Mouse (Mus musculus): ENCODE measurements at regions not wholly inside any gene's neighbourhood (a gene's known extent, or its start where the extent isn't known, plus 50 kb on each side); places are given as distances from the start of the nearest gene placed in this dataset.
"Not testable (repeated sequence)": the region's sequence is repeated elsewhere in the genome, so short reads cannot be mapped to it uniquely, and the experiment has no call there.

DNA sequence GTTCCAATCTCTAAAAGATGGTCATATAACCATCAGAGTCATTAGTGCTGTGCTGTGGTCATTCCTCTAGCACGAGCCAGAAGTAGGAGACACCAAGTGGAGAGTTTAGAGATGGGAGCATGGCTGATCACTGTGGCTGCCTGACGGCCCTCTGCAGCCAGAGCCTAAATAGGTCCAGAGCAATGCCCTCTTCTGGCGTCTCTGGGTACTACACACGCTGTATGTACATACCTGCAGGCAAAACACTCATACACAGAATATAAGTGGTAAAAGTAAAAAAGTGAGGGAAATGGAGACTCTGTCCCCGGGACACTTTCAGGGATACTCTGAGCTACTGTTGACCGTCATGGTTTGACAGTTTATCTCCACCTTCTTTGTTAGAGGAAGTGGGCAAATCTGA, 91.4 kb downstream of the Gm21738 start:
- WGBS, result 83% methylated on average over 6 of the region's 6 CpGs
- H3K36me3 ChIP-seq (ENCODE audit: control insufficient read depth, insufficient read depth, low read length), result no peaks in the 10 kb centered on the region
- no peaks in the 10 kb centered on the region for H3K4me1 ChIP-seq (ENCODE audit: control insufficient read depth, insufficient read depth, low read length)
- no peak overlapping the region for H3K9ac ChIP-seq (ENCODE audit: low read length)
- no peak overlapping the region for H3K4me2 ChIP-seq
- no peak overlapping the region for H3K27ac ChIP-seq (ENCODE audit: low read depth, low read length)
- H3K27me3 ChIP-seq (ENCODE audit: control insufficient read depth, insufficient read depth, low read length), result no peaks in the 10 kb centered on the region
- H3K9me3 ChIP-seq (ENCODE audit: control insufficient read depth, low read length), result peaks cover 12% of the 10 kb centered on the region
- no peak overlapping the region for H3K4me3 ChIP-seq (ENCODE audit: low read depth, low read length)
- DNase-seq (ENCODE audit: low spot score, missing footprints) (no peak), ATAC-seq (ENCODE audit: low FRiP score) (no peak)

DNA sequence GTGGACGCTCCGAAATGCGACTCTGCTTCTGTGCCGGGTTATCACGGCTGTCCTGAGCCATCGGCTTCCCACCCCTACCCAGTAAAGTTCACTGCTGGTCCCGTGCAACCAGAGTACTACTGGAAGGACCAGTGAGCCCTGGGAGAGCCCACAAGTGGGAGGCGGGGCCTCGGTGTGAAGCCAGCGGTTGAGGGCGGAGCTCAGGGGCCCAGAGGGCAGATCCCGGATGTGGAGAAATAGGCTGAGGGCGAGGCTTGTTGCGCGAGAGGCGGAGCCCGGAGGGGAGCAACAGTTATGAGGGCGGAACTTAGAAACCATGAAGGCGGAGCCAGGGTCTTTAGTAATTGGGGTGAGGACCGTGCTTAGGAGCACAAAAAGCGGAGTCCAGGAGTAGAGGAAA, 107.1 kb downstream of the Gm21738 start:
- H3K36me3 ChIP-seq (ENCODE audit: control insufficient read depth, insufficient read depth, low read length), result no peaks in the 10 kb centered on the region
- peaks cover 13% of the 10 kb centered on the region for H3K9me3 ChIP-seq (ENCODE audit: control insufficient read depth, low read length)
- no peak overlapping the region for H3K9ac ChIP-seq (ENCODE audit: low read length)
- H3K4me3 ChIP-seq (ENCODE audit: low read depth, low read length), result no peak overlapping the region
- H3K27me3 ChIP-seq (ENCODE audit: control insufficient read depth, insufficient read depth, low read length), result no peaks in the 10 kb centered on the region
- DNase-seq (ENCODE audit: low spot score, missing footprints) (no peak), ATAC-seq (ENCODE audit: low FRiP score) (no peak)
- H3K4me1 ChIP-seq (ENCODE audit: control insufficient read depth, insufficient read depth, low read length), result no peaks in the 10 kb centered on the region
- no peak overlapping the region for H3K4me2 ChIP-seq
- WGBS, result 69% methylated on average over 21 of the region's 21 CpGs
- H3K27ac ChIP-seq (ENCODE audit: low read depth, low read length), result no peak overlapping the region

DNA sequence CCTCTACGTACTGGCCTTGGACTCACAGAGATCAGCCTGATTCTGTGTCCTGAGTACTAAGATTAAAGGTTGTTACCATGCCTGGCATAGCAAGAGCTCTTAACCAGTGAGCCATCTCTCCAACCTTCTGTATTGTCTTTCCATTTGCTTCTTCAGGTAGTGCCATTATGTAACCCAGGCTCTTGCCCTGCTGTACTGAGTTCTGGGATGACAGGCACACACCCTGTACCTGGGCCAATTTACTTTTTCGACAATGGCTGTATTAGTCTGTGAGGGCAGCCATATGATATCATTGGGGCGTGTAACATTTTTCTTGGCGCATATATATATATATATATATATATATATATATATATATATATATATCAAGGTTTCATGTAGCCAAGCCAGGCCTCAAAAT, 115.9 kb downstream of the Gm21738 start:
- ATAC-seq (ENCODE audit: low FRiP score); DNase-seq (ENCODE audit: low spot score, missing footprints); H3K36me3 ChIP-seq (ENCODE audit: control insufficient read depth, insufficient read depth, low read length); H3K9ac ChIP-seq (ENCODE audit: low read length); H3K4me2 ChIP-seq; H3K9me3 ChIP-seq (ENCODE audit: control insufficient read depth, low read length); H3K4me3 ChIP-seq (ENCODE audit: low read depth, low read length); H3K27me3 ChIP-seq (ENCODE audit: control insufficient read depth, insufficient read depth, low read length); H3K4me1 ChIP-seq (ENCODE audit: control insufficient read depth, insufficient read depth, low read length); H3K27ac ChIP-seq (ENCODE audit: low read depth, low read length): not testable (repeated sequence)
- 57% methylated on average over 4 of the region's 4 CpGs for WGBS

DNA sequence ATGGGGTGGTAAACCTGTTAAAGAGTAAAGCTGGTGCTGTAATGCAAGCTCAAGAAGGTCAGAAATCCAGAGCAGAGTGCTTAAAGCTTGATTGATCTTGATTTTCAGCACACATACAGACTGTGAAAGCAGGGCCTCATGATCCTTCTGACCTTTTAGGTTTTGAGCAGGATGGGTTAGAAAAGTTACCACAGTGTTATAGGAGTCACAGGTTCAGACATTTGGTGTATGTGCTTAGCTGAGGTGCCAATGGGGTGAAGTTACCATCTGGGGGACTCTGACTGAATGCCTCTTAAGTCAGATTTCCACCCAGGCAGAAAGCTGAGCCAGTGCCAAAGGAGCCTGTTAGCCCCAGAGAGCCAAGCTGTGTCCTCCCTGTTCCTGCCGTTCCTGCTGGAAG, 139.6 kb downstream of the Gm21738 start:
- 70% methylated on average over 1 of the region's 1 CpGs for WGBS
- Histone ChIP-seq H3K9me3 (ENCODE audit: control insufficient read depth, low read length) (peaks cover 8% of the 10 kb centered on the region; the same call in 1 of the 2 replicates), H3K27me3 (ENCODE audit: control insufficient read depth, insufficient read depth, low read length) (no peaks in the 10 kb centered on the region), H3K4me3 (ENCODE audit: low read depth, low read length) (no peak overlapping the region), H3K27ac (ENCODE audit: low read depth, low read length) (no peak overlapping the region), H3K9ac (ENCODE audit: low read length) (no peak overlapping the region), H3K36me3 (ENCODE audit: control insufficient read depth, insufficient read depth, low read length) (no peaks in the 10 kb centered on the region), H3K4me1 (ENCODE audit: control insufficient read depth, insufficient read depth, low read length) (no peaks in the 10 kb centered on the region), H3K4me2 (no peak overlapping the region)
- no peak for ATAC-seq (ENCODE audit: low FRiP score)
- DNase-seq (ENCODE audit: low spot score, missing footprints), result no peak

DNA sequence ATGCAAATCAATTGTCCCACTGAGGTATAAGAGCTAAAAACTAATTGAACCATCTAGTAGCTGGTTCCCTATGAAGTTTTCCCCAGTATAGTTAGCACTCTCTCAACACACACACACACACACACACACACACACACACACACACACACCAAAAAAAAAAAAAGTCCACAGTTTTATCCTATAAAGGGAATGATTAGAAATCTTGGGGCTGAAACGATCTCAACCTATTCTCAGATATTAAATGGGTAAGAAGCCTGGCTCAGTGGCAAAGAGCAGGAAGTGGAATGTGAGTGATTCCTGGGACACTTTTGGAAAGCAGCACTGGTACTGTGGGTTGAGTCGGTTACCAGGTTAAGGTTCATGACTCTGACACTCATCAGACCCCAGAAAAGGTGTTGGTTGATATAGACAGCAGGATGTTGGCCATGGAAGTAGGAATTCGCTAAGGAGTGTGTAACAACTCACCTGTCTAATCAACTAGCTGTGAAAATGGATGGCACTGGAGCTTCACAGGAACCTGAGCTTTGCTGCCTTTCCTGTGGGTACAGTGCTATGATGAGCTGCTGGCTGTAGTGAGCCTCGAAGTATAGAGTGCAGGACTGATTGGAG, 140.8 kb downstream of the Gm21738 start:
- DNase-seq (ENCODE audit: low spot score, missing footprints) (peak; percentile 99), ATAC-seq (ENCODE audit: low FRiP score) (peak; percentile 66; the same call in 1 of the 2 replicates)
- H3K4me2 ChIP-seq, result no peak overlapping the region
- 64% methylated on average over 4 of the region's 4 CpGs for WGBS
- no peaks in the 10 kb centered on the region for H3K36me3 ChIP-seq (ENCODE audit: control insufficient read depth, insufficient read depth, low read length)
- H3K4me1 ChIP-seq (ENCODE audit: control insufficient read depth, insufficient read depth, low read length), result no peaks in the 10 kb centered on the region
- H3K9ac ChIP-seq (ENCODE audit: low read length), result no peak overlapping the region
- H3K27me3 ChIP-seq (ENCODE audit: control insufficient read depth, insufficient read depth, low read length), result no peaks in the 10 kb centered on the region
- peaks cover 13% of the 10 kb centered on the region for H3K9me3 ChIP-seq (ENCODE audit: control insufficient read depth, low read length)
- H3K4me3 ChIP-seq (ENCODE audit: low read depth, low read length), result no peak overlapping the region
- H3K27ac ChIP-seq (ENCODE audit: low read depth, low read length), result no peak overlapping the region

Measured in midbrain, embryonic 11.5 days (tissue).